Mouse (Mus musculus) hindbrain, embryonic 13.5 days (tissue): ENCODE results near the gene Trit1. TPM values are rescaled to one million over a fixed set of nuclear protein-coding genes. Genes with fewer than 3 reads are reported as not detected.
"Not testable (repeated sequence)": the region's sequence is repeated elsewhere in the genome, so short reads cannot be mapped to it uniquely, and the experiment has no call there.

Source experiments
- ATAC-seq: fragments of 200-750 bp; cut with Nextera tagmentation; 2 replicates; pipeline ENCODE4 v1.8.0; 2017; ENCODE audit warnings: moderate TSS enrichment; ENCODE audit not compliant: low FRiP score
- H3K27ac ChIP-seq: fragments of 300-500 bp; sonication (generic); 2 replicates; pipeline ENCODE4 v1.5.1; 2015; ENCODE audit warnings: inconsistent platforms, mild to moderate bottlenecking, moderate library complexity
- H3K27me3 ChIP-seq: fragments of 300-500 bp; sonication (generic); 2 replicates; pipeline ENCODE4 v1.6.1; 2015; ENCODE audit warnings: mild to moderate bottlenecking, inconsistent platforms
- H3K36me3 ChIP-seq: fragments of 300-500 bp; sonication (generic); 2 replicates; pipeline ENCODE4 v1.6.1; 2015; ENCODE audit warnings: mild to moderate bottlenecking, inconsistent platforms
- H3K4me1 ChIP-seq: fragments of 300-500 bp; sonication (generic); replicated peaks from 2 replicates; pipeline ENCODE4 v1.6.1; 2015; ENCODE audit warnings: inconsistent platforms
- H3K4me2 ChIP-seq: fragments of 300-500 bp; sonication (generic); 2 replicates; pipeline ENCODE4 v1.6.1; 2015; ENCODE audit warnings: inconsistent platforms, mild to moderate bottlenecking, moderate library complexity
- H3K4me3 ChIP-seq: fragments of 300-500 bp; sonication (generic); 2 replicates; pipeline ENCODE4 v1.5.1; 2015; ENCODE audit warnings: mild to moderate bottlenecking, inconsistent platforms
- H3K9ac ChIP-seq: fragments of 300-500 bp; sonication (generic); 2 replicates; pipeline ENCODE4 v1.6.1; 2015; ENCODE audit warnings: mild to moderate bottlenecking, inconsistent platforms
- H3K9me3 ChIP-seq: fragments of 300-500 bp; sonication (generic); 2 replicates; pipeline ENCODE4 v1.6.1; 2016; ENCODE audit warnings: inconsistent platforms
- WGBS: fragments of 180-500 bp; shearing (Covaris S2); methylation state at CpG from one replicate; pipeline ENCODE4 v1.1.7; 2015; 5-methylcytosine and 5-hydroxymethylcytosine counted together
- polyA plus RNA-seq: library from polyadenylated mRNA; unstranded; fragments of >200 nt; fragmentation: Nextera tagmentation; extraction: Ambion mirVana; gene quantifications from 2 replicates; pipeline ENCODE4 v1.2.1, GENCODE M21; 2015

The Trit1 gene
- polyA plus RNA-seq, 1 experiment from 2014 or later, result 27.1 TPM

DNA sequence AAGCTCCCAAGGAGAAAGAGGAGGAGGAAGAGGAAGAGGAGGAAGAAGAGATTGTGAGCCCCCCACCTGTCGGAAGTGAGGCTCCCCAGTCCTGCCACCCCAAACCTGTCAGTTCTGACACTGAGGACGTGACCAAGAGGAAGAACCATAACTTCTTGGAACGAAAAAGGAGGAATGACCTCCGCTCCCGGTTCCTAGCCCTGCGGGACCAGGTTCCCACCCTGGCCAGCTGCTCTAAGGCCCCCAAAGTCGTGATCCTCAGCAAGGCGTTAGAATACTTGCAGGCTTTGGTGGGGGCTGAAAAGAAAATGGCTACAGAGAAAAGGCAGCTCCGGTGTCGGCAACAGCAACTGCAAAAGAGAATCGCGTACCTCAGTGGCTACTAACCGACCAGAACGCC, 16.3 kb upstream of the Trit1 start:
- Histone ChIP-seq H3K4me1 (peaks cover 59% of the 10 kb centered on the region), H3K36me3 (peaks cover 25% of the 10 kb centered on the region), H3K9me3 (no peaks in the 10 kb centered on the region), H3K9ac (peak overlapping the region; percentile 77), H3K27me3 (no peaks in the 10 kb centered on the region), H3K4me3 (peak overlapping the region; percentile 87), H3K27ac (peak overlapping the region; percentile 94), H3K4me2 (peak overlapping the region; percentile 83)
- no peak for ATAC-seq
- WGBS, result 28% methylated on average over 14 of the region's 14 CpGs

DNA sequence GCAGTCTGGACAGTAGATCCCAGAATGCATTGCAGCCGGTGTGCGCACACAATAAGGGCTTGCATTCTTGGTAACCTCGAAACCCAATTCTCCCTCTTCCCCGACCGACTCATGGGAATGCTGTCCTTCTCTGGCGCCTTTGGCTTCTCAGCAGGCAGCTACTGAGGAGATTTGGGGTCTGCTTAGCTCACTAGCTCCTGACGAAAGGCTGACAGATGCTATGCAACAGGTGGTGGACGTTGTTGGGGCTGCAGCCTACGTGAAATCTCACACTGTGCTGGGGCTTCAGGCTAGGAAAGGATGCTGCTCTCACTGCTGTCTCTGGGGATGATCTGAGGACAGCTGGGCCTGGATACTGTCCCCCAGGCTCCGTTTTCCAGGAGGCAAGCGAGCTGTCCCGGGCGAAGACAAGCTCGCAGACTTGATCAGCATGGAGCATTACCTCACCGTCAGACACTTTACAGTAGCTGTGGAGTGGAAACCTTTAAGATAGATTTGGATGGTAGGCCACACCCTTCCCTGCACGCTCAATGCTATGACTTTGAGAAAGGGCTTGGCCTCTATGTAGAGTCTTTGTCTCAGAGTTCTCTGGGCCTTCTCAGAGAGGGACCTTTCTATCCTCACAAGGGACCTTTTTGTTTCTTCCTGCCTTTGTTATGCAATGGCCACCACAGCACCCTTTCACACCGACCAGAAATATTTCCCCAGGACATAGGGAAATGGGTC, 15.6 kb upstream of the Trit1 start:
- ATAC-seq, result no peak
- Histone ChIP-seq H3K9ac (peak overlapping the region; percentile 46; the same call in 1 of the 2 replicates), H3K27ac (peak overlapping the region; percentile 94), H3K27me3 (no peaks in the 10 kb centered on the region), H3K4me1 (peaks cover 56% of the 10 kb centered on the region), H3K9me3 (no peaks in the 10 kb centered on the region), H3K4me2 (peak overlapping the region; percentile 83), H3K4me3 (peak overlapping the region; percentile 87; the same call in 1 of the 2 replicates), H3K36me3 (peaks cover 25% of the 10 kb centered on the region)
- WGBS, result 11% methylated on average over 17 of the region's 17 CpGs

DNA sequence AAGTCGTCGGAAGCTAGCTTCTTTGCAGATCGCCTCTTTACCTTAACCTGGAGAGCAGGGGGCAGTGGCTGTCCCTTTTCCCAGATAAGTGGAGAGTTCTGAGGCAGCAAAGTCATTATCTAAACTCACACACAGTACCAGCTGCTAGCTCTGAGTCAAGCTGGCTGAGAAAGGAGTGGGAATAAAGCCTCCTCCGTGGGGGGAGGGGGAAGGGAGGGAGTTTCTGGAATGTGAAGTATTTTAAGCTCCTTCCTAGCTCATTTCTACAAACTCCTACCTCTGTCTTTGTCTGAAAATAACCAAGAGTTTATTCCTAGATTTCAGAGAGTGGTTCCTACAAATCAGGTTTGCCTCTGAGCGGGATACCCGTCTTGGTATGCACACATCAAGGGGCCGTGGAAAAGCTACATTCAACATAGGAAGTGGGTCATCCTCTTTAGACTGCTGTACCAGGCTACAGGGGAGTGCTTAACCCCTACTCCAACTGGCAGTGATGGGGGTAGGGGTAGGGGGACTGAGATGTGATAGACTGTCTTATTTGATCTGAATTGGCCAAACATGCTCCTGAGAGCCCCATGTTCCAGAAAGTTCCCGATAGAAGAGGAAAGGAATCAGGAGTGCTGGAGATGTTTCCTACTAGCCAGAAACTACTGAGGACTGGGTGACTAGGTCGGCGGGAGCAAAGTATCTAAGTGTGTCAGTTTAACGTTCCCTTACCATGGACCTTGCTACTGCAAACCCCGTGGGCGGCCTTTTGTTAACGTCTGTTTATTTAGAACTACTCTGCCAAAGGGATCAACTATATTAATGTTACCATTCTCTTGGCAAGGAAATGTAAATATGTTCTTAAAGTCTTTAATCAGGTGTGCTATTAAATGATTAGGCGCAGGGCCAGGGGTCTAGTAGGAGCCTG, 11.1 kb upstream of the Trit1 start:
- Histone ChIP-seq H3K27me3 (no peaks in the 10 kb centered on the region), H3K9ac (no peak overlapping the region), H3K9me3 (no peaks in the 10 kb centered on the region), H3K4me2 (no peak overlapping the region), H3K4me3 (no peak overlapping the region), H3K36me3 (peaks cover 23% of the 10 kb centered on the region), H3K4me1 (peaks cover 25% of the 10 kb centered on the region), H3K27ac (no peak overlapping the region)
- 51% methylated on average over 15 of the region's 15 CpGs for WGBS
- ATAC-seq, result no peak

DNA sequence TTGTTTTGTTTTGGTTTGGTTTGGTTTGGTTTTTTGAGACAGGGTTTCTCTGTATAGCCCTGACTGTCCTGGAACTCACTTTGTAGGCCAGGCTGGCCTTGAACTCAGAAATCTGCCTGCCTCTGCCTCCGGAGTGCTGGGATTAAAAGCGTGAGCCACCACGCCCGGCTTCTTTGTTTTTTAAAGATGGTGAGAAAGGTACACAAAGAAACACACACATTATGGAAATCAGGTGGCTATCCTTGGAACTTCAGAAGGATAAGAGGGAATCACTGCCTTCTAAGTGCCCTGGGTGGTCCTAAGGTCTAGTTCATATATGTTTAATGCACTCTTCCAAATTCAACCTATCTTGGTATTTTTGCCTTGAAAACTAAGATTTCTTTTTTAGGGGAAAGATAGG, 3.9 kb upstream of the Trit1 start:
- H3K4me1 ChIP-seq, result peaks cover 43% of the 10 kb centered on the region
- 83% methylated on average over 4 of the region's 4 CpGs for WGBS
- not testable (repeated sequence) for ATAC-seq

DNA sequence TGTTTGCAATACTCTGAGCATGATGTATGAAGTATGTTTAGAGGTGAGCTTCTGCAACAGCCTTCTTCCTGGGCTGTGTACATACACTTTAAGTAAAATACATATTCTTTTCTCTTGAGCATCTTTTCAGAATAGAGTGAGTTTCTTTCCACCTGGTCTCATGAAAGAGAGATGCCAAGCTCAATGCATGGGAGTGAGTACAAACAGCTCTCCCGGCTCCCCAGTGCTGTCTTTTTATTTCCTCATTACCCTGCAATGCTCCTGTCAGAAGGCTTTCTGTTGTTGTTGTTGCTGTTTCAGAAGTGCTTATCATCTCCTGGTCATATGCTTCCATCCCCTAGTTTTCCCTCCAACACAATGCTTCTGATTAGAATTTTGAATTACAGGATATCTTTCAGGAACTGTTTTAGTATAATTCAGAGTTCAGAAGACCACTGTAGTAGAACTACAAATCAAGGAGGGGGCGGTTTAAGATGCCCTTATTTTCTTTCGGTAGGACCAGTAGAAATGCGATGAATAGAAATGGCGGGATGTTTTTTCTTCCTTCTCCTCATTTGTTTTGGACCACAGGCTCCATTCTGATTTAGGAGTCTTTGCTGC, 3.0 kb upstream of the Trit1 start:
- WGBS, result 18% methylated on average over 5 of the region's 5 CpGs
- peak overlapping the region; percentile 99 for H3K27ac ChIP-seq
- H3K9me3 ChIP-seq, result no peaks in the 10 kb centered on the region
- peaks cover 52% of the 10 kb centered on the region for H3K4me1 ChIP-seq
- H3K4me2 ChIP-seq, result peak overlapping the region; percentile 48
- H3K27me3 ChIP-seq, result no peaks in the 10 kb centered on the region
- H3K4me3 ChIP-seq, result peak overlapping the region; percentile 7; the same call in 1 of the 2 replicates
- ATAC-seq, result 0 out of 2 replicates have a peak, but pooled peaks have one; percentile 5
- peak overlapping the region; percentile 58 for H3K9ac ChIP-seq
- no peaks in the 10 kb centered on the region for H3K36me3 ChIP-seq

More for the DNA sequence above, 3.9 kb upstream of the Trit1 start:
- peak overlapping the region; percentile 99 for H3K27ac ChIP-seq
- H3K27me3 ChIP-seq, H3K4me3 ChIP-seq, H3K9me3 ChIP-seq, H3K9ac ChIP-seq, H3K36me3 ChIP-seq, H3K4me2 ChIP-seq: not testable (repeated sequence)

DNA sequence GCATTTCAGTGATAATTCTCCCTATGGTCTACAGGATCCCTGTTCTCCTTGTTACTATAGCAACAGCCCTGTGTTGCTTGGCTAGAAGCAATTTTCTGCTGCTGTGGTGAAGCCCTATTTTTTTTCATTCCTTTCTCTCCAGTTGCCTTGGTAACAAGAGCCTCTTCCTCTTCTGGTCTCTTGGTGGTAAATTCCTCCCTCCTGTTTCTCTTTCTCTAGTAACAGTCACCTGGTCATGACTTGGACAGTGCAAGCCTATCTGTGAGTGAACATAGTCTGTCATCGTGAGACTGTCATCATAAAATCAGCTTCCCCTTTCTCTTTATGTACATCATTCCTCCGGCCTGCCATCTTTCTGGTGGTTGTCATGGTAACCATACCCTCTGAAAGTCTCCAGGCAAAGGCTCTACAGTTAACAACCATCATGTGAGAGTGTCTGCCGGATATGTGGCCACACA, 2.4 kb upstream of the Trit1 start:
- Histone ChIP-seq H3K4me2 (peak overlapping the region; percentile 48), H3K4me1 (peaks cover 57% of the 10 kb centered on the region), H3K27ac (peak overlapping the region; percentile 99), H3K4me3 (peak overlapping the region; percentile 7; the same call in 1 of the 2 replicates), H3K36me3 (no peaks in the 10 kb centered on the region), H3K9me3 (no peaks in the 10 kb centered on the region), H3K27me3 (no peaks in the 10 kb centered on the region), H3K9ac (peak overlapping the region; percentile 58; the same call in 1 of the 2 replicates)
- ATAC-seq, result peak; percentile 82
- WGBS, result 9% methylated on average over 3 of the region's 3 CpGs

DNA sequence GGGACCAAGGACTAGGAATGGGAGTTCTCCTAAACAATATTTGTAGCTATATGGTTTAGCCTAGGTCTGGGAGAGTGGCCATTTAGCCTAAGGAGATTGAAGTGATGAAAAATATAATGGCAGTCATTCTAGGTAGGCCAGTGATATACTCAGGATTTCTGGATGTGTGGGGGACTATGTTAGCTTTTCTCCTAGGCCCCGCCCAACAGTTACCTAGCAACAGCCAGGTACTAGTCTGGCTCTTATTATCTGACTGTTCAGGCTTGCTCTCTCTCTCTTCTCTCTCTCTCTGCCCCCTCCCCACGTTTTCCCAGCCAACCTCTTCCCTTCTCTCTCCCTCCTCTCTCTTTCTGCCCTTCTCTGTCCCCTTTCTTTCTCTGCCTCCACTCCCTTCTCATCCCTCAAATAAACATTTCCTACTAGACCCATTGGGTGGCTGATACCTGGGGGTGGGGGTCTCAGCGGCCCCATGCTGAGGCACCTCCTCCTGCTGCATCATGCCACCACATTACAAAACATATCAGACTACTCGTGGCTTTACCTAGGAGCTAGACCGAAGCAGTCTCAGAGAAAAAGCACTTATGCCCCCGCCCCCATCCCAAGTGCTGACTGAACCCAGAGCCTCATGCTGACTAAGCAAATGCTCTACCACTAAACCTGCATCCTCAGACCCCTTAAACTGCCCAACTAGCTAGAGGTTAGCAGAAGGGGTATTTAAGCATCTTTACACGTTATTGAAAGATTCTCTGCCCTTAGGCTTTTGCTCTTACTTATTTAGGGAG, 1.7 kb upstream of the Trit1 start:
- Histone ChIP-seq H3K9ac (peak overlapping the region; percentile 47), H3K4me3 (no peak overlapping the region), H3K36me3 (no peaks in the 10 kb centered on the region), H3K4me1 (peaks cover 63% of the 10 kb centered on the region), H3K27me3 (no peaks in the 10 kb centered on the region), H3K27ac (peak overlapping the region; percentile 99), H3K9me3 (no peaks in the 10 kb centered on the region), H3K4me2 (peak overlapping the region; percentile 48)
- WGBS, result 21% methylated on average over 7 of the region's 7 CpGs
- peak; percentile 46 for ATAC-seq

DNA sequence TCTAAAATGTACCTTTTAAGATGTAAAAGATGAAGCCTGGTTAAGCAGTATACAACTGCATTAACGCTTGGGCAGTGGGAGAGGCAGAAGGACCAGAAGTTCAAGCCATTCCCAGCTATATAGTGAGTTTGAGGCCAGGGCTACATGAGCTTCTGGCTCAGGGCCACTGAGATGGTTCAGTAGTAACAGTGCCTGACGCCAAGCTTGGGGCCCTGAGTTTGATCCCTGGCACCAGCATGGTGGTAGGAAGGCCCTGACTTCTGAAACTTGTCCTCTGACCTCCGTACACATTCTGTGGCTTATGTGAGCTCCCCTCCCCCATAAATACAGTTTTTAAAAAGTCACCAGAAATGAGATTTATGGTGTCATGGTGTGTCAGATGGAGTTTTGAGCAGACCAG, 5.2 kb downstream of the Trit1 start:
- Histone ChIP-seq H3K9me3 (no peaks in the 10 kb centered on the region), H3K36me3 (peaks cover 6% of the 10 kb centered on the region), H3K4me1 (peaks cover 50% of the 10 kb centered on the region), H3K4me3 (no peak overlapping the region), H3K27ac (no peak overlapping the region), H3K27me3 (no peaks in the 10 kb centered on the region), H3K4me2 (no peak overlapping the region), H3K9ac (no peak overlapping the region)
- 98% methylated on average over 3 of the region's 3 CpGs for WGBS
- no peak for ATAC-seq

DNA sequence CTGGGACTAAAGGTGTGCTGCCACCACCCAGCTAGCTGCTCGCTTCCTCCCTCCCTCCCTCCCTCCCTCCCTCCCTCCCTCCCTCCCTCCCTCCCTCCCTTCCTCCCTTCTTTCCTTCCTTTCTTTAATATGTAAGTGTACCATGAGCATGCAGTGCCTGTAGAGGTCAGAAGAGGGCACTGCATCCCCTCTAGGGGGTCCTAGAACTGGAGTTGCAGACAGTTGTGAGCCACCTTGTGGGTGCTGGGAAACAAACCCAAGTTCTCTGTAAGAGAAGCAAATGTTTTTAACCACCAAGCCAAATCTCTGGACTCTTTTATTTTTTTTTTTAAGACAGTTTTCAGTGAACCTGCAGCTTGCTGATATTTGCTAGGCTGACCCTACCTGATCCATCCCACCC, 6.5 kb downstream of the Trit1 start:
- no CpG with 5 or more reads among the region's 1 CpGs for WGBS
- Histone ChIP-seq H3K4me3 (no peak overlapping the region), H3K4me2 (no peak overlapping the region), H3K9ac (no peak overlapping the region), H3K36me3 (peaks cover 13% of the 10 kb centered on the region), H3K4me1 (peaks cover 41% of the 10 kb centered on the region), H3K9me3 (no peaks in the 10 kb centered on the region), H3K27me3 (no peaks in the 10 kb centered on the region), H3K27ac (no peak overlapping the region)
- ATAC-seq, result no peak

DNA sequence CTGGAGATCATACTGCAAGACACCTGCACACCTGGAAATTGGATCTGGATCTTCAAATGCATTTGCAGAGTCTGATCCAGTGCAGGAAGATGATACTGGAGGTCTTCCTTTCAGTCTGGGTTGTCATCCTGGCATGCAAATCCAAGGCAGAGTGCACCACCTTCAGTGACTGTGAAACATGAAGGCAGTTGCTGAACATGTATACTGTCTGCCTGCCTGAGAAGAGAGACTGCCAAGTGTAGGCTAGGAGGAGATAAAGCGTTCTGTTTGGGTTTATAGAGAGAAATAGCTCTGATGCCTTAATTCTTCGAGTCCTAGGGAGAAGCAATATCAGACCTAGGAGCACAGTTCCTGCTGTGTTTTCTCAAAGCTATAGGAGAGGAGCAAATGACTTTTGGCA, 9.0 kb downstream of the Trit1 start:
- Histone ChIP-seq H3K4me3 (no peak overlapping the region), H3K27ac (peak overlapping the region; percentile 36), H3K36me3 (peaks cover 14% of the 10 kb centered on the region), H3K9ac (no peak overlapping the region), H3K4me1 (peaks cover 20% of the 10 kb centered on the region), H3K4me2 (no peak overlapping the region), H3K9me3 (no peaks in the 10 kb centered on the region), H3K27me3 (no peaks in the 10 kb centered on the region)
- no peak for ATAC-seq
- 79% methylated on average over 2 of the region's 2 CpGs for WGBS

DNA sequence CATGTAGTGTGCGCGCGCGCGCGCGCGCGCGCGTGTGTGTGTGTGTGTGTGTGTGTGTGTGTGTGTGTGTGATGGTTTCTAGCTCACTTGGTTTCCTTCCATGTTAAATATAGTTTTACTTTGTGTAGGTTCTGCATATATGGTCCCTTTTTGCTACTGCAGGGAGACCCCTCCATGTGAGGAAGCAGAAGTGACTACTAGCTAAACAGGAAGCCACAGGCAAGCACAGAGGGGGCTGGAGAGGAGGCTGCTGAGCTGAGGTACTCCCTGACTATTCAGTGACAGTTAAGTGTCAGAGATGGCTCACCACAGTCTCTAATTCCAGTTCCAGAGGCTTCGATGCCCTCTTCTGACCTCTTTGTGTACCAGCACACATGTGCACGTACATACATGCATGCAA, 9.8 kb downstream of the Trit1 start:
- WGBS, result 93% methylated on average over 13 of the region's 13 CpGs
- Histone ChIP-seq H3K4me3 (no peak overlapping the region), H3K4me2 (no peak overlapping the region), H3K27me3 (no peaks in the 10 kb centered on the region), H3K27ac (0 out of 2 replicates have a peak overlapping the region, but pooled peaks have one; percentile 36), H3K36me3 (peaks cover 18% of the 10 kb centered on the region), H3K4me1 (peaks cover 16% of the 10 kb centered on the region), H3K9ac (no peak overlapping the region), H3K9me3 (no peaks in the 10 kb centered on the region)
- ATAC-seq, result no peak
